Mouse (Mus musculus) T-helper 17 cell (primary cell): Measurements from ENCODE around the gene Ecd.

Experiments used
- in situ Hi-C, 2 experiments: fragments of 300-600 bp; cut with MboI, MseI; formaldehyde crosslinking; loops; 1 replicate in 1 of 2; 2 replicates in 1 of 2; pipeline ENCODE4 v1.15.1; 2025; ENCODE audit warnings: high pct_unique_total_duplicates in 2 of 2

Ecd gene

GRCm38 (mm10) chr14:20347991-20348541, at the start of gene Ecd, which contains the start of gene Fam149b:
Gene Ecd (minus strand): TSS chr14:20348121.
Gene Fam149b (plus strand): TSS chr14:20348162.
- in situ Hi-C loops, result loop anchor here (10.0 kb wide), 2 partner anchors 197 to 1223 kb away; partner anchors contain the start of gene Ppp3cb (in 1 of the 2)

GRCm38 (mm10) chr14:20397220-20397619, 49.3 kb upstream of the Ecd start:
- in situ Hi-C loops, result loop anchor here (5.0 to 25.0 kb wide), 2 partner anchors 45 to 1440 kb away; partner anchors contain the start of genes Comtd1 (in 1 of the 2) and Vdac2 (in 1 of the 2)

GRCm38 (mm10) chr14:20393205-20393913, 45.4 kb upstream of the Ecd start, which contains the start of gene Mrps16:
Gene Mrps16 (minus strand): TSS chr14:20393634.
- in situ Hi-C loops, result loop anchor here in 1 of 2 experiments (25.0 kb wide), 1 partner anchor 1444 kb away; the partner anchor contains the start of genes Comtd1 and Vdac2

GRCm38 (mm10) chr14:20392326-20392725, 44.4 kb upstream of the Ecd start:
- in situ Hi-C loops, result loop anchor here in 1 of 2 experiments (25.0 kb wide), 1 partner anchor 1445 kb away; the partner anchor contains the start of genes Comtd1 and Vdac2

GRCm38 (mm10) chr14:20389446-20390079, 41.6 kb upstream of the Ecd start:
- in situ Hi-C loops, result loop anchor here in 1 of 2 experiments (25.0 kb wide), 1 partner anchor 1448 kb away; the partner anchor contains the start of genes Comtd1 and Vdac2

GRCm38 (mm10) chr14:20388441-20389129, 40.7 kb upstream of the Ecd start, which contains the start of gene Dnajc9:
Gene Dnajc9 (minus strand): TSS chr14:20388910.
- in situ Hi-C loops, result loop anchor here in 1 of 2 experiments (25.0 kb wide), 1 partner anchor 1449 kb away; the partner anchor contains the start of genes Comtd1 and Vdac2

- in situ Hi-C loops, result loop anchor here in 1 of 2 experiments (25.0 kb wide), 1 partner anchor 1457 kb away; the partner anchor contains the start of genes Comtd1 and Vdac2
Measured at GRCm38 (mm10) chr14:20379753-20380430, 32.0 kb upstream of the Ecd start.

- in situ Hi-C loops, result loop anchor here in 1 of 2 experiments (25.0 kb wide), 1 partner anchor 1458 kb away; the partner anchor contains the start of genes Comtd1 and Vdac2
Measured at GRCm38 (mm10) chr14:20379087-20379640, 31.2 kb upstream of the Ecd start.

- in situ Hi-C loops, result loop anchor here in 1 of 2 experiments (25.0 kb wide), 1 partner anchor 1459 kb away; the partner anchor contains the start of genes Comtd1 and Vdac2
Measured at GRCm38 (mm10) chr14:20378313-20379061, 30.6 kb upstream of the Ecd start.

GRCm38 (mm10) chr14:20377112-20377521, 29.2 kb upstream of the Ecd start:
- in situ Hi-C loops, result loop anchor here in 1 of 2 experiments (25.0 kb wide), 1 partner anchor 1460 kb away; the partner anchor contains the start of genes Comtd1 and Vdac2

GRCm38 (mm10) chr14:20371854-20372253, 23.9 kb upstream of the Ecd start:
- in situ Hi-C loops, result no loop called here

- in situ Hi-C loops, result no loop called here
Measured at GRCm38 (mm10) chr14:20370798-20371197, 22.9 kb upstream of the Ecd start.

- in situ Hi-C loops, result no loop called here
Measured at GRCm38 (mm10) chr14:20368271-20368670, 20.4 kb upstream of the Ecd start.

GRCm38 (mm10) chr14:20363230-20363629, 15.3 kb upstream of the Ecd start:
- in situ Hi-C loops, result no loop called here

- in situ Hi-C loops, result loop anchor here (10.0 kb wide), 2 partner anchors 197 to 1223 kb away; partner anchors contain the start of gene Ppp3cb (in 1 of the 2)
Measured at GRCm38 (mm10) chr14:20347441-20347990, 405 bp downstream of the Ecd start.

GRCm38 (mm10) chr14:20345885-20346284, 2.0 kb downstream of the Ecd start:
- in situ Hi-C loops, result loop anchor here (10.0 kb wide), 2 partner anchors 199 to 1221 kb away; partner anchors contain the start of gene Ppp3cb (in 1 of the 2)

- in situ Hi-C loops, result loop anchor here (10.0 kb wide), 2 partner anchors 204 to 1216 kb away; partner anchors contain the start of gene Ppp3cb (in 1 of the 2)
Measured at GRCm38 (mm10) chr14:20340866-20341265, 7.1 kb downstream of the Ecd start.

GRCm38 (mm10) chr14:20340149-20340548, 7.8 kb downstream of the Ecd start:
- in situ Hi-C loops, result loop anchor here (10.0 kb wide), 2 partner anchors 205 to 1215 kb away; partner anchors contain the start of gene Ppp3cb (in 1 of the 2)
